Mouse (Mus musculus): ENCODE data around the gene Fxyd6. TPM values are rescaled to one million over a fixed set of nuclear protein-coding genes. Genes with fewer than 3 reads are reported as not detected.

Fxyd6 gene
- polyA plus RNA-seq, 1 experiment from 2014 or later = 766 TPM

- no peak for ATAC-seq
- no peaks in the 10 kb centered on the region for H3K27me3 ChIP-seq (replicated peaks; ENCODE audit: control insufficient read depth, insufficient read depth, low read length)
- no peaks in the 10 kb centered on the region for H3K36me3 ChIP-seq (ENCODE audit: control insufficient read depth, insufficient read depth, low read length)
- H3K9ac ChIP-seq (ENCODE audit: low read depth, low read length) = no peak overlapping the region
- no peak overlapping the region for H3K4me2 ChIP-seq (ENCODE audit: low read length)
- no peaks in the 10 kb centered on the region for H3K9me3 ChIP-seq (ENCODE audit: control insufficient read depth, low read length)
- H3K4me3 ChIP-seq (ENCODE audit: low read length) = no peak overlapping the region
- 89% methylated on average over 6 of the region's 6 CpGs for WGBS
- H3K4me1 ChIP-seq (ENCODE audit: control insufficient read depth, insufficient read depth, low read depth, low read length) = peaks cover 29% of the 10 kb centered on the region
- no peak overlapping the region for H3K27ac ChIP-seq (ENCODE audit: low read depth, low read length)
These were observed 13.9 kb downstream of the Fxyd6 start for GRCm38 (mm10) chr9:45383883-45384282.

GRCm38 (mm10) chr9:45386698-45387097 lies 16.7 kb downstream of the Fxyd6 start:
- Histone ChIP-seq H3K27me3 (replicated peaks; ENCODE audit: control insufficient read depth, insufficient read depth, low read length) (no peaks in the 10 kb centered on the region), H3K4me3 (ENCODE audit: low read length) (no peak overlapping the region), H3K4me1 (ENCODE audit: control insufficient read depth, insufficient read depth, low read depth, low read length) (peaks cover 8% of the 10 kb centered on the region; the same call in 1 of the 2 replicates), H3K9ac (ENCODE audit: low read depth, low read length) (no peak overlapping the region), H3K36me3 (ENCODE audit: control insufficient read depth, insufficient read depth, low read length) (no peaks in the 10 kb centered on the region), H3K27ac (ENCODE audit: low read depth, low read length) (no peak overlapping the region), H3K9me3 (ENCODE audit: control insufficient read depth, low read length) (no peaks in the 10 kb centered on the region), H3K4me2 (ENCODE audit: low read length) (no peak overlapping the region)
- no peak for ATAC-seq
- WGBS = 86% methylated on average over 5 of the region's 5 CpGs

- peak; percentile 77; the same call in 1 of the 2 replicates for ATAC-seq
- Histone ChIP-seq H3K9me3 (ENCODE audit: control insufficient read depth, low read length) (no peaks in the 10 kb centered on the region), H3K27ac (ENCODE audit: low read depth, low read length) (no peak overlapping the region), H3K4me1 (ENCODE audit: control insufficient read depth, insufficient read depth, low read depth, low read length) (no peaks in the 10 kb centered on the region), H3K4me3 (ENCODE audit: low read length) (no peak overlapping the region), H3K36me3 (ENCODE audit: control insufficient read depth, insufficient read depth, low read length) (peaks cover 6% of the 10 kb centered on the region), H3K9ac (ENCODE audit: low read depth, low read length) (no peak overlapping the region), H3K4me2 (ENCODE audit: low read length) (no peak overlapping the region), H3K27me3 (replicated peaks; ENCODE audit: control insufficient read depth, insufficient read depth, low read length) (no peaks in the 10 kb centered on the region)
- WGBS = 44% methylated on average over 12 of the region's 12 CpGs
These were observed 18.5 kb downstream of the Fxyd6 start for GRCm38 (mm10) chr9:45388385-45388994.

- ATAC-seq = no peak
- 85% methylated on average over 8 of the region's 8 CpGs for WGBS
- no peak overlapping the region for H3K27ac ChIP-seq (ENCODE audit: low read depth, low read length)
- H3K9me3 ChIP-seq (ENCODE audit: control insufficient read depth, low read length) = no peaks in the 10 kb centered on the region
- H3K4me1 ChIP-seq (ENCODE audit: control insufficient read depth, insufficient read depth, low read depth, low read length) = no peaks in the 10 kb centered on the region
- H3K9ac ChIP-seq (ENCODE audit: low read depth, low read length) = no peak overlapping the region
- no peak overlapping the region for H3K4me3 ChIP-seq (ENCODE audit: low read length)
- H3K36me3 ChIP-seq (ENCODE audit: control insufficient read depth, insufficient read depth, low read length) = peaks cover 12% of the 10 kb centered on the region
- no peaks in the 10 kb centered on the region for H3K27me3 ChIP-seq (replicated peaks; ENCODE audit: control insufficient read depth, insufficient read depth, low read length)
- no peak overlapping the region for H3K4me2 ChIP-seq (ENCODE audit: low read length)
These were observed 19.6 kb downstream of the Fxyd6 start for GRCm38 (mm10) chr9:45389596-45389995.

GRCm38 (mm10) chr9:45391299-45391698 lies 21.3 kb downstream of the Fxyd6 start:
- peaks cover 23% of the 10 kb centered on the region for H3K36me3 ChIP-seq (ENCODE audit: control insufficient read depth, insufficient read depth, low read length)
- WGBS = 80% methylated on average over 7 of the region's 7 CpGs
- H3K27me3 ChIP-seq (replicated peaks; ENCODE audit: control insufficient read depth, insufficient read depth, low read length) = no peaks in the 10 kb centered on the region

GRCm38 (mm10) chr9:45395218-45395617 lies 25.2 kb downstream of the Fxyd6 start:
- H3K4me2 ChIP-seq (ENCODE audit: low read length) = no peak overlapping the region
- H3K4me1 ChIP-seq (ENCODE audit: control insufficient read depth, insufficient read depth, low read depth, low read length) = no peaks in the 10 kb centered on the region
- 91% methylated on average over 6 of the region's 6 CpGs for WGBS
- H3K27me3 ChIP-seq (replicated peaks; ENCODE audit: control insufficient read depth, insufficient read depth, low read length) = no peaks in the 10 kb centered on the region
- H3K27ac ChIP-seq (ENCODE audit: low read depth, low read length) = no peak overlapping the region
- ATAC-seq = no peak
- no peaks in the 10 kb centered on the region for H3K9me3 ChIP-seq (ENCODE audit: control insufficient read depth, low read length)
- H3K4me3 ChIP-seq (ENCODE audit: low read length) = no peak overlapping the region
- no peak overlapping the region for H3K9ac ChIP-seq (ENCODE audit: low read depth, low read length)
- peaks cover 26% of the 10 kb centered on the region for H3K36me3 ChIP-seq (ENCODE audit: control insufficient read depth, insufficient read depth, low read length)

More at GRCm38 (mm10) chr9:45391299-45391698, 21.3 kb downstream of the Fxyd6 start:
- Histone ChIP-seq H3K9me3 (ENCODE audit: control insufficient read depth, low read length) (no peaks in the 10 kb centered on the region), H3K27ac (ENCODE audit: low read depth, low read length) (no peak overlapping the region), H3K9ac (ENCODE audit: low read depth, low read length) (no peak overlapping the region), H3K4me1 (ENCODE audit: control insufficient read depth, insufficient read depth, low read depth, low read length) (no peaks in the 10 kb centered on the region), H3K4me2 (ENCODE audit: low read length) (no peak overlapping the region), H3K4me3 (ENCODE audit: low read length) (no peak overlapping the region)
- no peak for ATAC-seq

- no peak overlapping the region for H3K9ac ChIP-seq (ENCODE audit: low read depth, low read length)
- 71% methylated on average over 3 of the region's 3 CpGs for WGBS
- H3K27me3 ChIP-seq (replicated peaks; ENCODE audit: control insufficient read depth, insufficient read depth, low read length) = no peaks in the 10 kb centered on the region
- no peak overlapping the region for H3K27ac ChIP-seq (ENCODE audit: low read depth, low read length)
- no peak for ATAC-seq
- no peaks in the 10 kb centered on the region for H3K9me3 ChIP-seq (ENCODE audit: control insufficient read depth, low read length)
- no peak overlapping the region for H3K4me3 ChIP-seq (ENCODE audit: low read length)
- peaks cover 26% of the 10 kb centered on the region for H3K36me3 ChIP-seq (ENCODE audit: control insufficient read depth, insufficient read depth, low read length)
- no peaks in the 10 kb centered on the region for H3K4me1 ChIP-seq (ENCODE audit: control insufficient read depth, insufficient read depth, low read depth, low read length)
- H3K4me2 ChIP-seq (ENCODE audit: low read length) = no peak overlapping the region
These were observed 25.8 kb downstream of the Fxyd6 start for GRCm38 (mm10) chr9:45395796-45396195.

GRCm38 (mm10) chr9:45398336-45398735 lies 28.4 kb downstream of the Fxyd6 start:
- peaks cover 20% of the 10 kb centered on the region for H3K36me3 ChIP-seq (ENCODE audit: control insufficient read depth, insufficient read depth, low read length)
- H3K27me3 ChIP-seq (replicated peaks; ENCODE audit: control insufficient read depth, insufficient read depth, low read length) = no peaks in the 10 kb centered on the region
- no peak overlapping the region for H3K4me3 ChIP-seq (ENCODE audit: low read length)
- no peak overlapping the region for H3K9ac ChIP-seq (ENCODE audit: low read depth, low read length)
- H3K27ac ChIP-seq (ENCODE audit: low read depth, low read length) = no peak overlapping the region
- H3K4me2 ChIP-seq (ENCODE audit: low read length) = no peak overlapping the region
- no peaks in the 10 kb centered on the region for H3K4me1 ChIP-seq (ENCODE audit: control insufficient read depth, insufficient read depth, low read depth, low read length)
- H3K9me3 ChIP-seq (ENCODE audit: control insufficient read depth, low read length) = no peaks in the 10 kb centered on the region
- ATAC-seq = no peak
- 40% methylated on average over 1 of the region's 1 CpGs for WGBS

GRCm38 (mm10) chr9:45399434-45399833 lies 29.4 kb downstream of the Fxyd6 start, which contains the start of gene Fxyd2:
Fxyd2 (plus strand) TSS chr9:45399669.
- Histone ChIP-seq H3K9me3 (ENCODE audit: control insufficient read depth, low read length) (no peaks in the 10 kb centered on the region), H3K4me3 (ENCODE audit: low read length) (no peak within 1 kb of the TSS), H3K27ac (ENCODE audit: low read depth, low read length) (no peak within 1 kb of the TSS), H3K4me1 (ENCODE audit: control insufficient read depth, insufficient read depth, low read depth, low read length) (no peaks in the 10 kb centered on the region), H3K27me3 (replicated peaks; ENCODE audit: control insufficient read depth, insufficient read depth, low read length) (no peaks in the 10 kb centered on the region), H3K9ac (ENCODE audit: low read depth, low read length) (no peak within 1 kb of the TSS), H3K4me2 (ENCODE audit: low read length) (no peak within 1 kb of the TSS), H3K36me3 (ENCODE audit: control insufficient read depth, insufficient read depth, low read length) (peaks cover 16% of the 10 kb centered on the region)
- ATAC-seq = no peak
- WGBS = 76% methylated on average over 4 of the region's 4 CpGs
